Mouse (Mus musculus) spleen, adult 2 months (tissue): ENCODE results near the gene Mybph. TPM values are rescaled to one million over a fixed set of nuclear protein-coding genes. Genes with fewer than 3 reads are reported as not detected.
A peak's percentile ranks its signal among the peaks of the same experiment; 100 is the strongest.

ENCODE experiments used
- DNase-seq, 2 experiments: peaks; one replicate each; pipeline versions ENCODE4 v3.0.0 to v3.0.0-alpha.2; 2012 to 2021; ENCODE audit warnings: low spot score in 2 of 2, low read depth in 1 of 2
- H3K27ac ChIP-seq: fragments of 200-500 bp; 2 replicates; pipeline ENCODE4 v1.5.1; 2012; ENCODE audit warnings: low read length, inconsistent platforms; ENCODE audit not compliant: insufficient read depth
- H3K27me3 ChIP-seq: fragments of 200-500 bp; 2 replicates; pipeline ENCODE4 v1.6.1; 2012; ENCODE audit warnings: mild to moderate bottlenecking, moderate library complexity, low read length, inconsistent platforms; ENCODE audit not compliant: control insufficient read depth, insufficient read depth
- H3K36me3 ChIP-seq: fragments of 200-500 bp; 2 replicates; pipeline ENCODE4 v1.6.1; 2012; ENCODE audit warnings: mild to moderate bottlenecking, low read length, inconsistent platforms; ENCODE audit not compliant: control insufficient read depth, insufficient read depth
- H3K4me1 ChIP-seq: fragments of 200-500 bp; 2 replicates; pipeline ENCODE4 v1.6.1; 2011; ENCODE audit warnings: inconsistent platforms; ENCODE audit not compliant: control insufficient read depth, insufficient read depth, insufficient read length
- H3K4me3 ChIP-seq: fragments of 200-500 bp; 2 replicates; pipeline ENCODE4 v1.5.1; 2011; ENCODE audit warnings: mild to moderate bottlenecking, inconsistent platforms; ENCODE audit not compliant: insufficient read depth, insufficient read length; ENCODE audit errors: extremely low read depth
- CTCF ChIP-seq: fragments of 200-500 bp; IDR thresholded peaks from 2 replicates; pipeline ENCODE4 v1.5.1; 2011; ENCODE audit warnings: mild to moderate bottlenecking, inconsistent platforms; ENCODE audit not compliant: insufficient read depth, insufficient read length, insufficient replicate concordance; ENCODE audit errors: extremely low read depth
- POLR2A ChIP-seq: fragments of 200-500 bp; IDR thresholded peaks from 2 replicates; pipeline ENCODE4 v1.6.1; 2011; ENCODE audit warnings: low read depth, low read length, inconsistent platforms
- WGBS: fragments of 180-500 bp; shearing (Covaris S2); methylation state at CpG from one replicate; pipeline ENCODE4 v1.1.7; 2018; 5-methylcytosine and 5-hydroxymethylcytosine counted together
- polyA plus RNA-seq: library from polyadenylated mRNA; depleted of rRNA; stranded (reverse); fragments of >200 nt; gene quantifications from 2 replicates; pipeline ENCODE4 v1.2.3, GENCODE M21; 2012

Mybph gene
- polyA plus RNA-seq, 1 experiment = not detected

GRCm38 (mm10) chr1:134237438-134237837 lies 44.2 kb downstream of the Mybph start:
- TF ChIP-seq POLR2A = no peak
- no peak for TF ChIP-seq CTCF
- Histone ChIP-seq H3K36me3 (no peaks in the 10 kb centered on the region), H3K4me1 (peaks cover 5% of the 10 kb centered on the region; the same call in 1 of the 2 replicates), H3K27me3 (peaks cover 6% of the 10 kb centered on the region; the same call in 1 of the 2 replicates), H3K4me3 (no peak overlapping the region), H3K27ac (no peak overlapping the region)
- no peak for DNase-seq
- 62% methylated on average over 3 of the region's 3 CpGs for WGBS

GRCm38 (mm10) chr1:134240701-134241100 lies 47.5 kb downstream of the Mybph start:
- DNase-seq = no peak
- Histone ChIP-seq H3K4me1 (peaks cover 3% of the 10 kb centered on the region; the same call in 1 of the 2 replicates), H3K27me3 (peaks cover under 1% of the 10 kb centered on the region; the same call in 1 of the 2 replicates), H3K36me3 (no peaks in the 10 kb centered on the region), H3K4me3 (no peak overlapping the region), H3K27ac (no peak overlapping the region)
- WGBS = 16% methylated on average over 9 of the region's 9 CpGs
- TF ChIP-seq POLR2A = no peak
- no peak for TF ChIP-seq CTCF

GRCm38 (mm10) chr1:134241298-134241697 lies 48.0 kb downstream of the Mybph start:
- no peaks in the 10 kb centered on the region for H3K27me3 ChIP-seq
- H3K4me3 ChIP-seq = no peak overlapping the region
- TF ChIP-seq POLR2A = no peak
- TF ChIP-seq CTCF = no peak
- H3K36me3 ChIP-seq = no peaks in the 10 kb centered on the region
- H3K27ac ChIP-seq = no peak overlapping the region
- no peak for DNase-seq
- peaks cover 3% of the 10 kb centered on the region; the same call in 1 of the 2 replicates for H3K4me1 ChIP-seq
- 86% methylated on average over 8 of the region's 8 CpGs for WGBS

GRCm38 (mm10) chr1:134242286-134242685 lies 49.0 kb downstream of the Mybph start:
- DNase-seq = no peak
- Histone ChIP-seq H3K4me3 (no peak overlapping the region), H3K27ac (no peak overlapping the region), H3K36me3 (no peaks in the 10 kb centered on the region), H3K27me3 (no peaks in the 10 kb centered on the region), H3K4me1 (peaks cover 3% of the 10 kb centered on the region; the same call in 1 of the 2 replicates)
- no peak for TF ChIP-seq POLR2A
- WGBS = 81% methylated on average over 2 of the region's 2 CpGs

GRCm38 (mm10) chr1:134243505-134243904 lies 50.3 kb downstream of the Mybph start:
- H3K27me3 ChIP-seq = no peaks in the 10 kb centered on the region
- no peak overlapping the region for H3K27ac ChIP-seq
- no peak for DNase-seq
- no peaks in the 10 kb centered on the region for H3K36me3 ChIP-seq
- TF ChIP-seq CTCF = no peak
- no peak for TF ChIP-seq POLR2A
- no peak overlapping the region for H3K4me3 ChIP-seq
- H3K4me1 ChIP-seq = peaks cover 3% of the 10 kb centered on the region; the same call in 1 of the 2 replicates
- WGBS = 52% methylated on average over 6 of the region's 6 CpGs

- Histone ChIP-seq H3K27ac (no peak overlapping the region), H3K4me3 (no peak overlapping the region), H3K4me1 (peaks cover 3% of the 10 kb centered on the region; the same call in 1 of the 2 replicates), H3K27me3 (no peaks in the 10 kb centered on the region), H3K36me3 (no peaks in the 10 kb centered on the region)
- TF ChIP-seq POLR2A (no peak), CTCF (peak; percentile 85)
- peak; percentile 28 to 77 for DNase-seq
- 26% methylated on average over 35 of the region's 35 CpGs for WGBS
Measured at GRCm38 (mm10) chr1:134243948-134244914, 51.0 kb downstream of the Mybph start.
